Mouse (Mus musculus) intestine, embryonic 15.5 days (tissue): Measurements from ENCODE around the gene Vmn1r34. TPM values are rescaled to one million over a fixed set of nuclear protein-coding genes. Genes with fewer than 3 reads are reported as not detected.
"Not testable (repeated sequence)": the region's sequence is repeated elsewhere in the genome, so short reads cannot be mapped to it uniquely, and the experiment has no call there.

Source experiments
- ATAC-seq: fragments of 200-750 bp; cut with Nextera tagmentation; 2 replicates; pipeline ENCODE4 v1.8.0; 2017; ENCODE audit warnings: moderate TSS enrichment, moderate library complexity
- H3K27ac ChIP-seq: fragments of 300-500 bp; sonication (generic); 2 replicates; pipeline ENCODE4 v1.5.1; 2015; ENCODE audit warnings: mild to moderate bottlenecking, inconsistent platforms
- H3K27me3 ChIP-seq: fragments of 300-500 bp; sonication (generic); replicated peaks from 2 replicates; pipeline ENCODE4 v1.6.1; 2015; ENCODE audit warnings: inconsistent platforms
- H3K36me3 ChIP-seq: fragments of 300-500 bp; sonication (generic); 2 replicates; pipeline ENCODE4 v1.6.1; 2015; ENCODE audit warnings: inconsistent platforms
- H3K4me1 ChIP-seq: fragments of 300-500 bp; sonication (generic); replicated peaks from 2 replicates; pipeline ENCODE4 v1.6.1; 2015; ENCODE audit warnings: inconsistent platforms
- H3K4me2 ChIP-seq: fragments of 300-500 bp; sonication (generic); replicated peaks from 2 replicates; pipeline ENCODE4 v1.6.1; 2015; ENCODE audit warnings: mild to moderate bottlenecking, inconsistent platforms
- H3K4me3 ChIP-seq: fragments of 300-500 bp; sonication (generic); replicated peaks from 2 replicates; pipeline ENCODE4 v1.5.1; 2015; ENCODE audit warnings: inconsistent platforms
- H3K9ac ChIP-seq: fragments of 300-500 bp; sonication (generic); 2 replicates; pipeline ENCODE4 v1.6.1; 2015; ENCODE audit warnings: inconsistent platforms
- H3K9me3 ChIP-seq: fragments of 300-500 bp; sonication (generic); 2 replicates; pipeline ENCODE4 v1.6.1; 2016; ENCODE audit warnings: inconsistent platforms
- WGBS: fragments of 180-500 bp; shearing (Covaris S2); methylation state at CpG from one replicate; pipeline ENCODE4 v1.1.7; 2015; 5-methylcytosine and 5-hydroxymethylcytosine counted together
- polyA plus RNA-seq: library from polyadenylated mRNA; unstranded; fragments of >200 nt; fragmentation: Nextera tagmentation; extraction: Ambion mirVana; gene quantifications from 2 replicates; pipeline ENCODE4 v1.2.1, GENCODE M21; 2015

Gene Vmn1r34
- not detected in 2 replicates for polyA plus RNA-seq

GRCm38 (mm10) chr6:66643779-66644178 lies at the start of gene Vmn1r34:
Gene Vmn1r34, minus strand, starts transcription at chr6:66643879.
- ATAC-seq = no peak
- 95% methylated on average over 1 of the region's 1 CpGs for WGBS
- no peaks in the 10 kb centered on the region for H3K36me3 ChIP-seq

GRCm38 (mm10) chr6:66685806-66686205 lies 42.1 kb upstream of the Vmn1r34 start, which contains the start of gene Vmn1r35:
Gene Vmn1r35, minus strand, starts transcription at chr6:66685906.
- Histone ChIP-seq H3K4me2 (no peak within 1 kb of the TSS), H3K9ac (no peak within 1 kb of the TSS), H3K27me3 (no peaks in the 10 kb centered on the region), H3K4me1 (no peaks in the 10 kb centered on the region), H3K9me3 (no peaks in the 10 kb centered on the region), H3K36me3 (no peaks in the 10 kb centered on the region), H3K27ac (no peak within 1 kb of the TSS), H3K4me3 (no peak within 1 kb of the TSS)
- no peak for ATAC-seq
- 74% methylated on average over 3 of the region's 3 CpGs for WGBS

More at GRCm38 (mm10) chr6:66643779-66644178, at the start of gene Vmn1r34:
- Histone ChIP-seq H3K27me3 (no peaks in the 10 kb centered on the region), H3K9me3 (no peaks in the 10 kb centered on the region), H3K27ac (no peak within 1 kb of the TSS), H3K4me2 (no peak within 1 kb of the TSS), H3K4me3 (no peak within 1 kb of the TSS), H3K4me1 (no peaks in the 10 kb centered on the region), H3K9ac (no peak within 1 kb of the TSS)

GRCm38 (mm10) chr6:66618182-66618581 lies 25.5 kb downstream of the Vmn1r34 start, which contains the start of gene Vmn1r33:
Gene Vmn1r33, minus strand, starts transcription at chr6:66618282.
- H3K27ac ChIP-seq, H3K4me2 ChIP-seq, H3K9ac ChIP-seq, H3K4me1 ChIP-seq, H3K4me3 ChIP-seq, ATAC-seq, H3K27me3 ChIP-seq, H3K36me3 ChIP-seq, H3K9me3 ChIP-seq: not testable (repeated sequence)

GRCm38 (mm10) chr6:66595804-66596203 lies 47.9 kb downstream of the Vmn1r34 start:
- no peak overlapping the region for H3K4me3 ChIP-seq
- ATAC-seq = no peak
- no peaks in the 10 kb centered on the region for H3K9me3 ChIP-seq
- no peaks in the 10 kb centered on the region for H3K36me3 ChIP-seq
- H3K4me1 ChIP-seq = no peaks in the 10 kb centered on the region
- no peak overlapping the region for H3K4me2 ChIP-seq
- no peaks in the 10 kb centered on the region for H3K27me3 ChIP-seq
- no peak overlapping the region for H3K27ac ChIP-seq
- no peak overlapping the region for H3K9ac ChIP-seq

Other genes starting within 250 kb of the Vmn1r34 start
- 87.1 and 102 TPM in 2 replicates for gene Mad2l1, start 108.5 kb downstream of the Vmn1r34 start, polyA plus RNA-seq
- gene Vmn1r32, start 83.8 kb downstream of the Vmn1r34 start, polyA plus RNA-seq = 0.05 TPM in 1 of 2 replicates, not detected in the other
- not detected in 2 replicates for gene Vmn1r33, start 25.6 kb downstream of the Vmn1r34 start, polyA plus RNA-seq
- gene Vmn1r35, start 42.0 kb upstream of the Vmn1r34 start, polyA plus RNA-seq = not detected in 2 replicates
- gene Vmn1r36, start 75.3 kb upstream of the Vmn1r34 start, polyA plus RNA-seq = not detected in 2 replicates
- not detected in 2 replicates for gene Vmn1r37, start 85.5 kb upstream of the Vmn1r34 start, polyA plus RNA-seq
- not detected in 2 replicates for gene Vmn1r38, start 138.7 kb upstream of the Vmn1r34 start, polyA plus RNA-seq
- not detected in 2 replicates for gene Vmn1r39, start 166.7 kb upstream of the Vmn1r34 start, polyA plus RNA-seq